Mouse (Mus musculus) heart, embryonic 12.5 days (tissue): ENCODE results near the gene Rusc2. TPM values are rescaled to one million over a fixed set of nuclear protein-coding genes. Genes with fewer than 3 reads are reported as not detected.

Experiments used
- ATAC-seq: fragments of 200-750 bp; cut with Nextera tagmentation; 2 replicates; pipeline ENCODE4 v1.8.0; 2017; ENCODE audit warnings: moderate TSS enrichment, moderate library complexity; ENCODE audit not compliant: insufficient number of reproducible peaks, low FRiP score
- H3K27ac ChIP-seq: fragments of 300-500 bp; sonication (generic); 2 replicates; pipeline ENCODE4 v1.5.1; 2016; ENCODE audit warnings: mild to moderate bottlenecking, moderate library complexity; ENCODE audit not compliant: poor library complexity, severe bottlenecking
- H3K27me3 ChIP-seq: fragments of 300-500 bp; sonication (generic); replicated peaks from 2 replicates; pipeline ENCODE4 v1.6.1; 2016; ENCODE audit warnings: mild to moderate bottlenecking, moderate library complexity
- H3K36me3 ChIP-seq: fragments of 300-500 bp; sonication (generic); 2 replicates; pipeline ENCODE4 v1.6.1; 2016; ENCODE audit warnings: mild to moderate bottlenecking, moderate library complexity
- H3K4me1 ChIP-seq: fragments of 300-500 bp; sonication (generic); replicated peaks from 2 replicates; pipeline ENCODE4 v1.6.1; 2016; ENCODE audit warnings: mild to moderate bottlenecking
- H3K4me2 ChIP-seq: fragments of 300-500 bp; sonication (generic); 2 replicates; pipeline ENCODE4 v1.6.1; 2016; ENCODE audit warnings: mild to moderate bottlenecking, moderate library complexity
- H3K4me3 ChIP-seq: fragments of 300-500 bp; sonication (generic); 2 replicates; pipeline ENCODE4 v1.5.1; 2016; ENCODE audit warnings: mild to moderate bottlenecking
- H3K9ac ChIP-seq: fragments of 300-500 bp; sonication (generic); 2 replicates; pipeline ENCODE4 v1.6.1; 2016; ENCODE audit warnings: mild to moderate bottlenecking, moderate library complexity
- H3K9me3 ChIP-seq: fragments of 300-500 bp; sonication (generic); replicated peaks from 2 replicates; pipeline ENCODE4 v1.6.1; 2016; ENCODE audit warnings: mild to moderate bottlenecking, moderate library complexity
- WGBS: fragments of 180-500 bp; shearing (Covaris S2); methylation state at CpG from one replicate; pipeline ENCODE4 v1.1.7; 2016; 5-methylcytosine and 5-hydroxymethylcytosine counted together
- polyA plus RNA-seq: library from polyadenylated mRNA; unstranded; fragments of >200 nt; fragmentation: Nextera tagmentation; extraction: Ambion mirVana; gene quantifications from 2 replicates; pipeline ENCODE4 v1.2.1, GENCODE M21; 2016

Gene Rusc2
- polyA plus RNA-seq, 1 experiment from 2014 or later = 14.1 TPM

DNA sequence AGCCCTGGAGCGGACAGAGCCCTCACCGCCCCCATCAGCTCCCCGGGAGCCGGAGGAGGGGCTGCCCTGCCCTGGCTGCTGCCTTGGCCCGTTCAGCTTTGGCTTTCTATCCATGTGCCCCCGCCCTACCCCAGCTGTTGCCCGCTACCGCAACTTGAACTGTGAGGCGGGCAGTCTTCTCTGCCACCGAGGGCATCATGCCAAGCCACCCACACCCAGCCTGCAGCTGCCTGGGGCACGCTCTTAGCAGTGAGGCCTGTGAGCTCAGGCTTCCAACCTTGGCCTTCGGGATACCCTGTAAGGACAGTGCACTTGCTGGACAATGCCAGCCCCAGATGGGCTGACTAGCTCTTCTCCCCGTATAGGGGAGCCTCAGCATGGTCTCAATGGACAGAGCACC, 65.5 kb downstream of the Rusc2 start:
- WGBS = 96% methylated on average over 13 of the region's 13 CpGs
- H3K4me2 ChIP-seq = no peak overlapping the region

DNA sequence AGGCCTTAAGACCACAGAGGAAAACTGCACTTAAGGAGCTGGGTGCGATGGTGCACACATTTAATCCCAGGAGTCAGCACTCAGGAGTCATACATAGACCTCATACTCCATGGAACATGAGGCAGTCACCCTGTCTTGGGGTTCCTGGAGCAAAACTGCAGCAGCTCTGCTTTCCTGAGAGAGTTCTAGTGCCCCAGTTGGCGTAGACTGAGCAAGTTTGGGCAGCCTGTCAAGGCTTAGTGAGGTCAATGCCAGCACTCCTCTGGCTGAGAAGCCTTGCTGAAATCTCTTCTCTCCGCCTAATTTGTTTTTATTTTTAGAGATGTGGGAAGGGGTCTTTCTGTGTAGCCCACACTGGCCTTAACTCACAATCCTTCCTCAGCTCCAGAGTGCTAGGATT, 66.8 kb downstream of the Rusc2 start:
- Histone ChIP-seq H3K27ac (no peak overlapping the region), H3K9me3 (no peaks in the 10 kb centered on the region), H3K4me1 (peaks cover 22% of the 10 kb centered on the region), H3K27me3 (peaks cover 25% of the 10 kb centered on the region), H3K36me3 (peaks cover 32% of the 10 kb centered on the region), H3K4me3 (no peak overlapping the region), H3K4me2 (no peak overlapping the region), H3K9ac (no peak overlapping the region)
- 87% methylated on average over 3 of the region's 3 CpGs for WGBS
- ATAC-seq = no peak

More for the DNA sequence above, 65.5 kb downstream of the Rusc2 start:
- no peak overlapping the region for H3K9ac ChIP-seq
- ATAC-seq = no peak
- H3K27ac ChIP-seq = no peak overlapping the region
- peaks cover 12% of the 10 kb centered on the region for H3K27me3 ChIP-seq
- peaks cover 12% of the 10 kb centered on the region for H3K4me1 ChIP-seq
- H3K36me3 ChIP-seq = peaks cover 32% of the 10 kb centered on the region
- H3K4me3 ChIP-seq = no peak overlapping the region
- H3K9me3 ChIP-seq = no peaks in the 10 kb centered on the region

DNA sequence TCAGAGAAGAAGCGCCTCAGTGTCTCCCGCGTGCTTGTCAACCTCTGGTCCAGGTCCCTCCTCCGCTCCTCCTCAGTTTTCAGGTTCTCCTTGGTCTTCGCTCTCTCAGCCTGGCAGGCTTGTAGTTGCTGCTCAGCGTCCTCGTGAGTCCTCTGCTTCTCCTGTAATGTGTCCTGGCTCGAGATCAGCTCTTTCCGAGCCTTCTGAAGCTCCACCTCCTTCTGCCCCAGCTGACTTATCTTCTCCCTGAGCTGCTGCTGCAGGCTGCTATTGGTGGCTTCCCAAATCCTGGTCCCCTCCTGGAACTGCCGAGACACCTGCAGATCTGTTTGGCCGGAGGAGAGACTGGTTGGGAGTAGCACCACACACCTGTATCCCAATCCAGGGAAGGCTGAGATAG, 70.5 kb downstream of the Rusc2 start:
- Histone ChIP-seq H3K4me2 (no peak overlapping the region), H3K4me3 (no peak overlapping the region), H3K36me3 (peaks cover 8% of the 10 kb centered on the region), H3K9me3 (no peaks in the 10 kb centered on the region), H3K9ac (no peak overlapping the region), H3K27me3 (peaks cover 51% of the 10 kb centered on the region), H3K4me1 (peaks cover 30% of the 10 kb centered on the region), H3K27ac (no peak overlapping the region)
- ATAC-seq = no peak
- WGBS = 38% methylated on average over 11 of the region's 11 CpGs

GRCm38 (mm10) chr4:43453413-43453812, 71.6 kb downstream of the Rusc2 start:
- no peak for ATAC-seq
- peak overlapping the region; percentile 35 for H3K4me3 ChIP-seq
- peak overlapping the region; percentile 71 for H3K4me2 ChIP-seq
- no peak overlapping the region for H3K27ac ChIP-seq
- no peaks in the 10 kb centered on the region for H3K9me3 ChIP-seq
- under 1% methylated on average over 18 of the region's 18 CpGs for WGBS
- H3K27me3 ChIP-seq = peaks cover 53% of the 10 kb centered on the region
- H3K9ac ChIP-seq = peak overlapping the region; percentile 48; the same call in 1 of the 2 replicates
- peaks cover 30% of the 10 kb centered on the region for H3K4me1 ChIP-seq
- H3K36me3 ChIP-seq = no peaks in the 10 kb centered on the region

GRCm38 (mm10) chr4:43454041-43454836, 72.5 kb downstream of the Rusc2 start, which contains the start of gene Cd72:
Cd72 (minus strand) TSS chr4:43454628.
- Histone ChIP-seq H3K27ac (no peak within 1 kb of the TSS), H3K36me3 (no peaks in the 10 kb centered on the region), H3K9ac (peak within 1 kb of the TSS; percentile 48; the same call in 1 of the 2 replicates), H3K4me1 (peaks cover 30% of the 10 kb centered on the region), H3K9me3 (no peaks in the 10 kb centered on the region), H3K27me3 (peaks cover 53% of the 10 kb centered on the region), H3K4me3 (peak within 1 kb of the TSS; percentile 35), H3K4me2 (peak within 1 kb of the TSS; percentile 71)
- ATAC-seq = no peak
- 26% methylated on average over 20 of the region's 20 CpGs for WGBS

DNA sequence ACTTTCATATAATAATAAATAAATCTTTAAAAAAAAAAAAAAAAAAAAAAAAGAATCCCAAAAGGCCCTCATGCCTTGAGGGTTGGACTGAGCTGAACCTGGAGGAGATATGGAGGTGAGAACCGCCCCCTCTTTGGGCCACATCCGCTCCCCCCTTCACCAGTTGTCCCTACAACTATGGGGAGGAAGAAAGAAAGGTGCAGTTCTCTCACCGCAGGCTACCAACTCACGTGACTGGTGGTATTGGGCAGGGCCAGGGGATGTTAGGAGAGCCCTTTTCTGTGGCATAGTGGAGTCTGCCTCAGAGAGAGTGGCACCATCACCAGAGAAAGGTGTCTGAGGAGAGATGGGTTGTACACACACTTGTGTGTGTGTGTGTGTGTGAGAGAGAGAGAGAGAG, 74.7 kb downstream of the Rusc2 start:
- WGBS = 28% methylated on average over 4 of the region's 4 CpGs
- Histone ChIP-seq H3K4me1 (peaks cover 30% of the 10 kb centered on the region), H3K4me3 (no peak overlapping the region), H3K9ac (no peak overlapping the region), H3K36me3 (no peaks in the 10 kb centered on the region), H3K27me3 (peaks cover 49% of the 10 kb centered on the region), H3K4me2 (no peak overlapping the region), H3K27ac (no peak overlapping the region), H3K9me3 (no peaks in the 10 kb centered on the region)
- no peak for ATAC-seq

DNA sequence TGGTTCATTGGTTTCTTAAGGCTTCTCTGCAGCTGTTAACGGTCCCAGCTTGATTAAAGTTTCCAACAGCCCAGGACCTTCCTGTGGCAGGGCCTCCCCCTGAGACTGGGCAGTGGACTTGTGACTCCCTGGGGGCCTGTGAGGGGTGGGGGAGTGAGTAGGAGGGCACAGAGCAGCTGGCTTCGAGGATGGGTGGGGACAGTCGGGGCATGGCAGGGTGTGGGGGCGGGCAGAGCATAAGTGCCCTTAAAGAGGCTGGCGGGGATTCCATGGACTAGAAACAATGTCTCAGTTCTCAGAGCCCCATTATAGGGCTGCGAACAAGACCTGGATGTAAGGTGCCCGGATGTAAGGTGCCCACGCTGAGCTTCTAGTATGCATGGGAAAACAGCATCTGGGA, 75.3 kb downstream of the Rusc2 start:
- Histone ChIP-seq H3K27me3 (peaks cover 42% of the 10 kb centered on the region), H3K4me3 (no peak overlapping the region), H3K4me1 (peaks cover 30% of the 10 kb centered on the region), H3K36me3 (no peaks in the 10 kb centered on the region), H3K27ac (no peak overlapping the region), H3K9ac (no peak overlapping the region), H3K4me2 (no peak overlapping the region), H3K9me3 (no peaks in the 10 kb centered on the region)
- no peak for ATAC-seq
- 14% methylated on average over 8 of the region's 8 CpGs for WGBS

DNA sequence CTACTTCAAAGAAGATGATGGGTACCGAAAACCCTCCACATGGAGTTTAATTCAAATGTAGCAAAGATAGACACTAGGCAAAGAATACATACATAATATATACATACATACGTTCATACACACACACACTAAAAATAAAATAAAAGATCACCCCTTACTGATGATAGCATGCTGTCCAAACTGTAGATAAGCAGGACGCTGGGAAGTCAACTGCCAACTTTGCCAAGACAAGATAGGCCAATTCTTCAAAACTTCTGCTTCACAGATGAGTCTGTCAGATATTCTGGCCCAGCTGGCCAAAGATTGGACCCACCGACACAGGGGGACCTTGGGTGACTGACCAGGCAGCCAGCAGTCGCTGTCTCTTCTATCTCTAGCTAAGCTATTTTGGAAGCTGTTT, 81.3 kb downstream of the Rusc2 start:
- Histone ChIP-seq H3K27me3 (0 out of 2 replicates have a peak, but pooled peaks cover 2% of the 10 kb centered on the region), H3K4me1 (no peaks in the 10 kb centered on the region), H3K27ac (no peak overlapping the region), H3K4me2 (no peak overlapping the region), H3K36me3 (no peaks in the 10 kb centered on the region), H3K4me3 (no peak overlapping the region), H3K9ac (no peak overlapping the region), H3K9me3 (no peaks in the 10 kb centered on the region)
- 80% methylated on average over 5 of the region's 5 CpGs for WGBS
- ATAC-seq = no peak

DNA sequence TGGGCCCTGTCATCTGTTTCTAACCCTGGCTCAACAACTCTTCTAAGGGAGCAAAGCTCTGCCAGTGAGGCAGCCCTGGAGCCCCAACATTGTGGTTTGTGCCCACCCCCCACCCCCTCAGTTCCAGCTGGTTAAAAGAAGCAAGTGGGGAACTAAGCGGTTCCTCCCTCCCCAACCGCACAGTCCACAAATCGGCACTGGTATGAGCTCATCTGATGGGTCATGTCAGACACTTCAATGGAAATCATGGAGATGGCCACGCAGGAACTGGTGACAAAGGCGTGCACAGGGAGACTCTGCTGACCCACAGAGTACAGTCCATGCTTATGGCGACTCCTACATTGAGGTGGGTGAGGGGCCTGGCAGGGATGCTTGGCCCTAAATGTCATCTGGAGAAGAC, 84.2 kb downstream of the Rusc2 start:
- H3K9me3 ChIP-seq = no peaks in the 10 kb centered on the region
- H3K36me3 ChIP-seq = no peaks in the 10 kb centered on the region
- H3K4me3 ChIP-seq = no peak overlapping the region
- ATAC-seq = 0 out of 2 replicates have a peak, but pooled peaks have one; percentile 36
- no peak overlapping the region for H3K27ac ChIP-seq
- 77% methylated on average over 6 of the region's 6 CpGs for WGBS
- H3K9ac ChIP-seq = no peak overlapping the region
- H3K4me2 ChIP-seq = no peak overlapping the region
- no peaks in the 10 kb centered on the region for H3K27me3 ChIP-seq
- no peaks in the 10 kb centered on the region for H3K4me1 ChIP-seq

- Histone ChIP-seq H3K4me2 (no peak overlapping the region), H3K36me3 (no peaks in the 10 kb centered on the region), H3K9me3 (no peaks in the 10 kb centered on the region), H3K27me3 (no peaks in the 10 kb centered on the region), H3K9ac (no peak overlapping the region), H3K4me1 (no peaks in the 10 kb centered on the region), H3K27ac (no peak overlapping the region), H3K4me3 (no peak overlapping the region)
- 85% methylated on average over 7 of the region's 7 CpGs for WGBS
- ATAC-seq = no peak
These were observed 85.1 kb downstream of the Rusc2 start for GRCm38 (mm10) chr4:43466872-43467271.

GRCm38 (mm10) chr4:43470301-43470700, 88.5 kb downstream of the Rusc2 start:
- no peaks in the 10 kb centered on the region for H3K4me1 ChIP-seq
- ATAC-seq = no peak
- H3K27ac ChIP-seq = no peak overlapping the region
- H3K9me3 ChIP-seq = no peaks in the 10 kb centered on the region
- H3K36me3 ChIP-seq = no peaks in the 10 kb centered on the region
- H3K9ac ChIP-seq = no peak overlapping the region
- H3K27me3 ChIP-seq = no peaks in the 10 kb centered on the region
- no peak overlapping the region for H3K4me3 ChIP-seq
- H3K4me2 ChIP-seq = no peak overlapping the region
- 87% methylated on average over 10 of the region's 10 CpGs for WGBS
